Mouse (Mus musculus) telencephalon, adult 2 months (tissue): ENCODE data around the gene Tex35.

Experiments used
- DNase-seq: peaks from one replicate; pipeline ENCODE4 v3.0.0-alpha.2; 2011; ENCODE audit warnings: low read depth, low spot score

Tex35 gene

DNA sequence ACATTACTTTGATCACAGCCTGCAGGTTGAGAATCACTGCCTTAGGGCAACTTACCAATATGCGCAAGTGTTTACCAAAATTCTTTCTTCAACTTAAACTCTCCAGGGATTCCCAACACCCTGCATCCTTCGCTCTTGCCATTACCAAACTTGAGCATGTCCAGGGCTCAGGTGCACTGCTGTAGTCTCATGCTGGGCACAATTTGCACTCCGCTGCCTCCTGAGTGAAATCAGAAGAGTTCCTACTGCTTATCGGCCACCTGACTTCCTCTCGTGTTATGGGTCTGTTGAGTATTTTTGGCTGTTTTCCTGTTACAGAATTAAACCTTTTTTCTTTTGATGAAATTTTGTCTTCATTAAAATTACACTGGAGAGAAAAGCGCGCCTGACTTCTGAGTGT, 53.8 kb downstream of the Tex35 start:
- DNase-seq = no peak

DNA sequence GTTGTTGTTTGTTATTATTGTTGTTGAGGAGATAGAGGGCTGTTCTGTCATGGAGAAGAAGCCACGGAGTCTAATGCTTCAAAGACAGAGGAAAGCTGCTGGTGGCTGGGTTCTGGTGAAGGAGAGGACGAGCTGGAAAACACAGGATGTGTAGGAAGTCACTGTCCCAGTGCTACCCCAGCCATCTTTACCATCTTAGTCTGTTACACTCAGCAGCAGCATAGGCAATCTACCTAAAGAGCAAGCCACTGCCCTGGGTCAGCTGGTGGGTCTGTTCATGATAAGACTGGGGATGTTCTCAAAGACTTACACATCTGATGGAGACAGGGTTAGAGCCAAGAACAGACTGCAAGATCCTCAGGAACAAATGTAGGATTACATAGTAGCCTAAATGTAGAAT, 58.6 kb downstream of the Tex35 start:
- no peak for DNase-seq
